Mouse (Mus musculus) olfactory bulb, adult 2 months (tissue): ENCODE results near the gene Gng8.

ENCODE experiments used
- CTCF ChIP-seq: fragments of 200-500 bp; IDR thresholded peaks from 2 replicates; pipeline ENCODE4 v1.5.1; 2012; ENCODE audit warnings: low read depth, mild to moderate bottlenecking, low read length, moderate library complexity; ENCODE audit not compliant: insufficient read depth
- POLR2A ChIP-seq: fragments of 200-500 bp; IDR thresholded peaks from 2 replicates; pipeline ENCODE4 v1.6.1; 2012; ENCODE audit warnings: mild to moderate bottlenecking, low read depth, low read length, moderate library complexity; ENCODE audit not compliant: insufficient read depth

DNA sequence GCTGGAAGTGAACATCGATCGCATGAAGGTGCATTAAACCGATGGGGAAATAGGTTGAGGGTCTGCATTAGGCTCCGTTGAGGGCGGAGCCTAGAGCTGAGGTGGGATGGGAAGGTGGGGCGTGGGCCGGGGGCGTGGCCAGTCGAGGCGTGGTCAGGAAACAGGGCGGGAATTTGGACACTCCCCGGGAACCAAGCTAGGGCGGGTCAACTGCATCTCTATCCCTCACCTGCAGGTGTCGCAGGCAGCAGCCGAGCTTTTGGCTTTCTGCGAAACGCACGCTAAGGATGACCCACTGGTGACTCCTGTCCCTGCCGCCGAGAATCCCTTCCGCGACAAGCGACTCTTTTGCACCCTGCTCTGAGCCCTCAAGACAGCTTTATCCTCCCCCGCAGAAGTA is 3.4 kb downstream of the Gng8 start:
- TF ChIP-seq CTCF (peak; percentile 78; the same call in 1 of the 2 replicates), POLR2A (no peak)
